Mouse (Mus musculus) thymus, adult 2 months (tissue): ENCODE results near the gene Gclc.

ENCODE experiments used
- CTCF ChIP-seq: fragments of 200-500 bp; IDR thresholded peaks from 2 replicates; pipeline ENCODE4 v1.5.1; 2012; ENCODE audit warnings: mild to moderate bottlenecking, control low read depth, low read length, moderate library complexity, borderline replicate concordance; ENCODE audit not compliant: control insufficient read depth, poor library complexity, insufficient read depth; ENCODE audit errors: extremely low read depth
- POLR2A ChIP-seq: fragments of 200-500 bp; IDR thresholded peaks from 2 replicates; pipeline ENCODE4 v1.6.1; 2012; ENCODE audit warnings: mild to moderate bottlenecking, low read length, control low read depth, moderate library complexity; ENCODE audit not compliant: control insufficient read depth, poor library complexity, insufficient read depth; ENCODE audit errors: extremely low read depth

GRCm38 (mm10) chr9:77751091-77751521 is 3.2 kb upstream of the Gclc start:
- no peak for TF ChIP-seq CTCF
- no peak for TF ChIP-seq POLR2A
